Mouse (Mus musculus) urinary bladder, postnatal 14 days (tissue): ENCODE measurements at regions not wholly inside any gene's neighbourhood (a gene's known extent, or its start where the extent isn't known, plus 50 kb on each side); places are given as distances from the start of the nearest gene placed in this dataset.

Experiments used
- DNase-seq: peaks from one replicate; pipeline ENCODE4 v3.0.0; 2021; ENCODE audit warnings: low spot score

GRCm38 (mm10) chr11:114261959-114262358 is 195.1 kb upstream of the Sdk2 start:
- DNase-seq, result no peak

- DNase-seq, result no peak
Observed at GRCm38 (mm10) chr11:114258218-114258617, 191.4 kb upstream of the Sdk2 start.

GRCm38 (mm10) chr11:114257756-114258155 is 190.9 kb upstream of the Sdk2 start:
- DNase-seq, result no peak

- DNase-seq, result no peak
Observed at GRCm38 (mm10) chr11:114257061-114257460, 190.2 kb upstream of the Sdk2 start.

GRCm38 (mm10) chr11:114254344-114254743 is 187.5 kb upstream of the Sdk2 start:
- no peak for DNase-seq

- DNase-seq, result no peak
Observed at GRCm38 (mm10) chr11:114251614-114252013, 184.8 kb upstream of the Sdk2 start.

GRCm38 (mm10) chr11:114249215-114249614 is 182.4 kb upstream of the Sdk2 start:
- DNase-seq, result no peak

GRCm38 (mm10) chr11:114248261-114248898 is 181.5 kb upstream of the Sdk2 start:
- no peak for DNase-seq

GRCm38 (mm10) chr11:114239311-114239803 is 172.5 kb upstream of the Sdk2 start:
- DNase-seq, result no peak

GRCm38 (mm10) chr11:114238801-114239200 is 172.0 kb upstream of the Sdk2 start:
- DNase-seq, result no peak

- no peak for DNase-seq
Observed at GRCm38 (mm10) chr11:114238316-114238715, 171.5 kb upstream of the Sdk2 start.

GRCm38 (mm10) chr11:114234542-114234910 is 167.7 kb upstream of the Sdk2 start:
- DNase-seq, result no peak

- no peak for DNase-seq
Observed at GRCm38 (mm10) chr11:114233636-114234541, 167.0 kb upstream of the Sdk2 start.

- DNase-seq, result peak; percentile 12
Observed at GRCm38 (mm10) chr11:114231841-114232240, 165.0 kb upstream of the Sdk2 start.

- DNase-seq, result peak; percentile 31
Observed at GRCm38 (mm10) chr11:114229763-114230162, 162.9 kb upstream of the Sdk2 start.

- DNase-seq, result no peak
Observed at GRCm38 (mm10) chr11:114229196-114229595, 162.3 kb upstream of the Sdk2 start.

GRCm38 (mm10) chr11:114226553-114226952 is 159.7 kb upstream of the Sdk2 start:
- no peak for DNase-seq

GRCm38 (mm10) chr11:114224706-114225105 is 157.9 kb upstream of the Sdk2 start:
- DNase-seq, result no peak

- no peak for DNase-seq
Observed at GRCm38 (mm10) chr11:114223061-114223460, 156.2 kb upstream of the Sdk2 start.

- DNase-seq, result no peak
Observed at GRCm38 (mm10) chr11:114220466-114220865, 153.6 kb upstream of the Sdk2 start.

GRCm38 (mm10) chr11:114218732-114219506 is 152.1 kb upstream of the Sdk2 start:
- no peak for DNase-seq

- no peak for DNase-seq
Observed at GRCm38 (mm10) chr11:114217245-114217757, 150.5 kb upstream of the Sdk2 start.
